Mouse (Mus musculus): Measurements from ENCODE around the gene Kcnn1.

Kcnn1 gene

DNA sequence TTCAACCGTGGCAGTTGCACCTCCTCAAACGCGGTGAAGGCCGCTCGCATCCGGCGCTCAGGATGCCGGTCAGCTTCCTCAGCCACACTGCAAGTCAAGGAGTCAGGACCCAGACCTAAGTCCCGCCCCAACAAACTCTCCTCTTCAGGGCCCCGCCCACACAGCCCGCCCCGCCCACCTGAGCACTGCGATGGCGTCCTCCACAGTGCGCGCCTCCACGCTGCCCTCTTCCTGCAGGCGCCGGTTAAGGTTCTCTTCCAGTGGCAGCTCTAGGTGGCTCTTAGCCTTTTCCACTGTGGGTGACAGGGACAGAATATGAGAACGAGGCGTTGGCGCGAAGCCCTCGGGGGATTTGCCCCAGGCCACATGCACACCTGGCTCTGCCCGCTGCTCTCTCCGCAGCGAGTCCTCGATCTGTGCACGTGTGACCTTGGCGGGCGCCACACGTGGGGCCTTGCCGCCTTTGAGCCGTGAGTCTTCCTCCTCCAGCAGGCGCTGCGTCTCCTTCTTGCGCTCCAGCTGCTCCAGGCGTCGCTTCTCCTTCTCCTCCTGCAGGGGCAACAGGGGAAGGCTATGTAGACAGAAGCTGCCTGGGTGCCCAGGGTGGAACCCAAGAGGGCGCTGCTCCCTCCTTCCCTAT is 5.6 kb upstream of the Kcnn1 start:
- DNase-seq (ENCODE audit: low spot score in 2 of 2), result peak; percentile 75 to 85

- DNase-seq (ENCODE audit: low spot score in 2 of 2), result no peak
These were observed 3.5 kb upstream of the Kcnn1 start for GRCm38 (mm10) chr8:70866566-70866965.

GRCm38 (mm10) chr8:70866001-70866520 is 3.0 kb upstream of the Kcnn1 start:
- DNase-seq (ENCODE audit: low spot score in 2 of 2), result no peak

- DNase-seq (ENCODE audit: low spot score in 2 of 2), result peak; percentile 97 to 98
These were observed 2.4 kb upstream of the Kcnn1 start for GRCm38 (mm10) chr8:70865350-70866000.

GRCm38 (mm10) chr8:70864712-70865221 is 1.7 kb upstream of the Kcnn1 start:
- peak in 1 of 2 experiments; percentile 70 for DNase-seq (ENCODE audit: low spot score in 2 of 2)

DNA sequence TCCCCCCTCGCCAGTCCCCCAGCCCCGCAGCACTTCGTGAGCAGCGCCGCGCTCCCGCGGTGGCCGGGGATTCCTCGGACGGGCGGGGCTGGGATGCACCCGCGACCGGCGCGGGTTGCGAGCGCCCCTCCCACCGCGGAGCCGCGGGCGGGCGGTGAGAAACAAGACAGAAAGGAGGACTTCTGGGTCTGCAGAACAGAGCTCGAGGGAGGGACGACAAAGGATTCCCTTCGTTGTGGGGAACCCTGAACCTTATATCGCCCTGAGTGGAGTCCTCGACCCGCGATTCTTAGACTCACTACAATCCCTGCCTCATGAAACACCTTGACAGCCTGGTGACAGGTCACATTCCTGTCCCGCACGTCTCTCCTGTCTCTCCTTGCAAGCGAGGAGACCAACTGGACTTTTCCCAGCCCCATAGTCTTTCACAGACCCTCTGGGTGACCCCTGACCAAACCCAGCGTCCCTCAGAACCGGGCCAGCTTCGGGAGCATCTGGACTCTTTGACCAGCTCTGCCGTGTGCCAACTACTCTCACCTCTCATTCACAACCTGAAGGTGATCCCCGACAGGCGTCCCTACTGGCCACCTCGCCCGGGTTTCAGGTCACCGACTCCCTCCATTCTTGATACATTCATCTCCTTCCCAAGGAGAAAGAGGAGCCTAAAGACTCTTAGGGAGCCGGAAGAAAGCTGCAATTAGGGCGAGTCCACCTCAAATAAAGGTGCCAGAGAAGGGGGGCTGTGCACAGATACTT is 1.1 kb upstream of the Kcnn1 start:
- DNase-seq (ENCODE audit: low spot score in 2 of 2), result peak in 1 of 2 experiments; percentile 68

- DNase-seq (ENCODE audit: low spot score in 2 of 2), result no peak
These were observed 5.5 kb downstream of the Kcnn1 start for GRCm38 (mm10) chr8:70857516-70857915.

GRCm38 (mm10) chr8:70856541-70857197 is 6.4 kb downstream of the Kcnn1 start:
- DNase-seq (ENCODE audit: low spot score in 2 of 2), result peak; percentile 68 to 82

DNA sequence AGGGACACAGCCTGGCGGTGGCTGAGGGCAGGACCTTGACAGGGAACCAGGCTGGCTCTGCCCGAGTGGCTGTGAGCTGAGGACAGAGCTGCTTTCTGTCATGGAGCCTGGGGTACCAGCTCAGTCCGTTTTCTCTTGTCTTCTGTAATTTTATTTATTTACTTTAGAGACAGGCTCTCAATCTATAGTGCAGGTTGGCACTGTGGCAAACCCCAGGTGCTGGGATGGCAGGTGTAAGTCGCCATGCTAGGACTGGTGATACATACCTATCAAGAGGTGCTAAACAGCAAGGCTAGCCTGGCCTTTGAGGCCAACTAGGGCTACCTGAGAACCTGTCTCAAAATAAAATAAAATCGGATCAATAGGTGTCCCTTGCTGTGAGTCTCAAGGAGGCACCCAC is 7.0 kb downstream of the Kcnn1 start:
- no peak for DNase-seq (ENCODE audit: low spot score in 2 of 2)

DNA sequence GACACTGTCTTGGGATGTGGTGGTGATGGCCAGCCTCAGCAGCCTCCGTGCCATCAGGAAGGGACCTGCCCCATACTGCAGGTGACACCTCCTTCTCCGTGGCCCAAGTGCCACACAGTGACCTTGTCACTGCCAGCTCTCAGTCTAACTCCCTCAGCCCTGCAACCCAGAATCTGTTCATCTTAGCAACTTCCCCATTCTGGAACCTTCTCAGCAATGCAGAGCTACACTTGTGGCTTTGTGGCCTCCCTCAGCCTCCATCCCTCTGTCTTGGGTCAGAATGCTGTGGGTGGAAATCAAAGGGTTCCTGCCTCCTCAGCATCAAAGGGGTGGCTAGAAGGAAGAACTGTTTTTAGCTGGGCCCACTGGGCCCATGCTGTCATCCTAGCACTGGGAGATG is 9.2 kb downstream of the Kcnn1 start:
- peak in 1 of 2 experiments; percentile 63 for DNase-seq (ENCODE audit: low spot score in 2 of 2)

DNA sequence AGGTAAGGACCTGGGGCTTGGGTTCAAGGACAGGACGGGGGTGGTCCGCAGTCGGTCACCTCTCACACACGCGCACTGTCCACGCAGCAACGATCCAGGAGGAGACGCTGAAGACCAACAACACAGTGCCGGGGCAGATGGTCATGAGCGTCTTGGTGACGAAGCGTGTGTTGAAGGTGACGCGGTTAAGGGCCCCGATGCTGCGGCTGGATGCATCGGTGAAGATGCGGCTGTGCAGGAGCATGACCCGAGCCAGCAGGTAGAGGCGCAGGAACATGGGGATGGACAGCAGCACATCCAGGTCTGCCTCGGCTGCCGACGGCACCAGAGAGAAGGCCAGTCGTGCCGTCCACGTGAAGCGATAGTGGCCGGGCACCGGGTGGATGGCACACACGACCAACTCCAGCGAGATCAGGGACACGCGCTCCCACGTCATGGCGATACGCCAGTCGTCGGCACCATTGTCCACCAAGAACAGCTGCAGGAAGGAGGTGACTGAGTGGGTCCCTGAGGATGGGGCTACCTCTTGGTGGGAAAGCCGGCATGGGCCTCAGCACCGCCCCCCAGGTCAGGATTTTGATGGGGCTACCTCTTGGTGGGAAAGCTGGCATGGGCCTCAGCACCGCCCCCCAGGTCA is 10.3 kb downstream of the Kcnn1 start:
- peak in 1 of 2 experiments; percentile 62 for DNase-seq (ENCODE audit: low spot score in 2 of 2)

DNA sequence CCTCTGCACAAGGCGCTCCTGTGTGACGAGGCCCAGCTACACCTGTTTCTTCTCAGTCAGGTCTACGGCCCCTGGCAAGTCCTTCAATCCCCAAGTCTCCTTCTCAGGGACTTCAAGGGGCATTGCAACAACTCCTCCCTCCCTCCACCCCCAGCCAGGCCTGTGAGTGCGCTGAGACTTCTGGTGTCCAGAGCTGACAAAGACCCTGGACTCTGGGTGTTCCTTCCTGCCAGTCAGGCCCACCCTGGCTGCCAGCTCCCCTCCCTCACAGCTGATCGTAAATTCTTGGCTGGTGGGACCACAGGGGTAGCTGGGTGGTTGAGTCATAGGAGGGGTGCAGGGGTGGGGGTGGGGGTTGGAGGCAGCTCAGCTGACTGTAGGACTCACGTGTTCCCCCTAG is 11.2 kb downstream of the Kcnn1 start:
- DNase-seq (ENCODE audit: low spot score in 2 of 2), result no peak

- peak in 1 of 2 experiments; percentile 59 for DNase-seq (ENCODE audit: low spot score in 2 of 2)
These were observed 12.1 kb downstream of the Kcnn1 start for GRCm38 (mm10) chr8:70850947-70851346.

GRCm38 (mm10) chr8:70850132-70850845 is 12.8 kb downstream of the Kcnn1 start:
- DNase-seq (ENCODE audit: low spot score in 2 of 2), result no peak

- DNase-seq (ENCODE audit: low spot score in 2 of 2), result no peak
These were observed 13.6 kb downstream of the Kcnn1 start for GRCm38 (mm10) chr8:70849333-70849990.

- peak; percentile 53 to 74 for DNase-seq (ENCODE audit: low spot score in 2 of 2)
These were observed 16.5 kb downstream of the Kcnn1 start for GRCm38 (mm10) chr8:70846371-70847154.

DNA sequence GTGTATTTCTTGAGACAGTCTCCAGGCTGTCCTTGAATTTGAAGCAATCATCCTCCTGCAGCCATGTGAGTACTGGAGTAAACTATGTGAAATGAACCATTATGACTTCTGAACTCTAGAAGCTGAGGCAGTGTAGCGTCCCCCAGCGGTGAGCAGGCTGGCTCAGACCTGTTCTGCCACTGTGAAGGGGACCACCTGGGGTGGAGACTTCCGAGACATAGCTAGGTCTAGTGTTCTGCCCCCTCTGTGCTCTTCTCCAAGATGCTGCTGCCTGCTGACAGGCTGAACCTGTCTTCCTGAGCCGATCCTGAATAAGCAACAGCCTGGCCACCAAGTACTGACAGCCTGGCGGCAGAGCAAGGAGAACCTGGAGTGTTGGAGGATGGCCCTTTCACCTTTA is 17.9 kb downstream of the Kcnn1 start:
- DNase-seq (ENCODE audit: low spot score in 2 of 2), result peak in 1 of 2 experiments; percentile 63

GRCm38 (mm10) chr8:70844523-70844922 is 18.5 kb downstream of the Kcnn1 start:
- peak; percentile 95 to 100 for DNase-seq (ENCODE audit: low spot score in 2 of 2)

GRCm38 (mm10) chr8:70843941-70844340 is 19.1 kb downstream of the Kcnn1 start:
- no peak for DNase-seq (ENCODE audit: low spot score in 2 of 2)

Measured in spleen, postnatal 4 days (tissue).